Mouse (Mus musculus) midbrain, embryonic 15.5 days (tissue): ENCODE measurements around the gene Gm3164. TPM values are rescaled to one million over a fixed set of nuclear protein-coding genes. Genes with fewer than 3 reads are reported as not detected.
A peak's percentile ranks its signal among the peaks of the same experiment; 100 is the strongest.
"Not testable (repeated sequence)": the region's sequence is repeated elsewhere in the genome, so short reads cannot be mapped to it uniquely, and the experiment has no call there.

ENCODE experiments used
- ATAC-seq: fragments of 200-750 bp; cut with Nextera tagmentation; replicated peaks from 2 replicates; pipeline ENCODE4 v1.8.0; 2017; ENCODE audit warnings: moderate TSS enrichment
- H3K27ac ChIP-seq: fragments of 300-500 bp; sonication (generic); 2 replicates; pipeline ENCODE4 v1.5.1; 2015; ENCODE audit warnings: mild to moderate bottlenecking, inconsistent platforms
- H3K27me3 ChIP-seq: fragments of 300-500 bp; sonication (generic); replicated peaks from 2 replicates; pipeline ENCODE4 v1.6.1; 2015; ENCODE audit warnings: inconsistent platforms
- H3K36me3 ChIP-seq: fragments of 300-500 bp; sonication (generic); replicated peaks from 2 replicates; pipeline ENCODE4 v1.6.1; 2015; ENCODE audit warnings: inconsistent platforms
- H3K4me1 ChIP-seq: fragments of 300-500 bp; sonication (generic); 2 replicates; pipeline ENCODE4 v1.6.1; 2015; ENCODE audit warnings: inconsistent platforms
- H3K4me2 ChIP-seq: fragments of 300-500 bp; sonication (generic); 2 replicates; pipeline ENCODE4 v1.6.1; 2015; ENCODE audit warnings: inconsistent platforms, mild to moderate bottlenecking, moderate library complexity
- H3K4me3 ChIP-seq: fragments of 300-500 bp; sonication (generic); 2 replicates; pipeline ENCODE4 v1.5.1; 2015; ENCODE audit warnings: mild to moderate bottlenecking, inconsistent platforms
- H3K9ac ChIP-seq: fragments of 300-500 bp; sonication (generic); 2 replicates; pipeline ENCODE4 v1.6.1; 2015; ENCODE audit warnings: mild to moderate bottlenecking, inconsistent platforms
- H3K9me3 ChIP-seq: fragments of 300-500 bp; sonication (generic); 2 replicates; pipeline ENCODE4 v1.6.1; 2016; ENCODE audit warnings: inconsistent platforms
- WGBS: fragments of 180-500 bp; shearing (Covaris S2); methylation state at CpG from one replicate; pipeline ENCODE4 v1.1.7; 2015; ENCODE audit warnings: mixed read lengths; 5-methylcytosine and 5-hydroxymethylcytosine counted together
- polyA plus RNA-seq: library from polyadenylated mRNA; unstranded; fragments of >200 nt; fragmentation: Nextera tagmentation; extraction: Ambion mirVana; gene quantifications from 2 replicates; pipeline ENCODE4 v1.2.1, GENCODE M21; 2015

Gene Gm3164
- 4.5 and 5.6 TPM in 2 replicates for polyA plus RNA-seq

DNA sequence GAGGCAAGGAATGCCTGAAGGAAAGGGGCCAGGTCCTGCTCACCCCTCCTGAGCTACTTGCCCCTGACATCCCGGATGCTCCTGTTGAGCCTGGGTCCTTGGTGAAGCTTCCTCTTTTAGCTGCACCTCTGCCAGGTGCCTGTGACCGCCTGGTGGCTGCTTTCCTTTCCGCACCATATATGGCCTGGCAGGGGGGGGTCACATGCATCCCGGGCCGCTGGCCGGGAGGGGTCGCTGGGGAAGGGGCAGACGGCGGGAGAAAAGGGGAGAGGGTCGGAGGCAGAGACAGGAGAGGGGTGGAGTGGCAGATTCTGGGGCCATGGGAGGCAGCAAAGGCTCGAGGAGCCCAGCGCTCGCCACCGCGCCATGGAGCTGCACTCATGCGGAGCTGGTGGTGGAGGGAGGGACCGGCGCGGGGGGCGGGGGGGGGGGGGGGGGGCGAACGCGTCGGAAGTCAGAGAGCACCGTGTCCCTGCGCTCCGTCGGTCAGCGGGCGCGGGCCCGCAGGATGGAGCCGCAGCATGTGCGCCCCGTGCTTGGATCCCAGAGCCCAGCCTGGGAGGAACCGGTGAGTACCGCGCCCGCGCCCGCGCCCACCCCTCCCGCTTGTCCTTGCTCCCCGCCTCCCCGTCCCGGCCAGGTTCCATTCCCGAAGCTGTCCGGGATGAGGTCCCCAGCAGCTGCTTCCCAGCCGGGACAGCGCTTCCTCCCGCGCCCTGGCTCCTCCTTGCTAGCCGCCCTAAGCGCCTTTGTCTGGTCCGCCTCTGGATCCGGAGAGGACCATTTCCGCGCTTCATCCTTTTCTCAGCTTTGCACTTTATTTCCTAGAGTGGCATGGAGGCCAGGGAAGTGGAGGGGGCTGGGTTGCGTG is at the start of gene Gm3164:
Gene Gm3164, plus strand, starts transcription at position 484 of the 871 bp plus-strand sequence.
- Histone ChIP-seq H3K4me2 (peak within 1 kb of the TSS; percentile 58), H3K4me3 (peak within 1 kb of the TSS; percentile 51), H3K9ac (peak within 1 kb of the TSS; percentile 60)
- not testable (repeated sequence) for H3K9me3 ChIP-seq, H3K4me1 ChIP-seq, H3K27me3 ChIP-seq, H3K27ac ChIP-seq, H3K36me3 ChIP-seq
- ATAC-seq, result peak; percentile 83
- 1% methylated on average over 44 of the region's 59 CpGs for WGBS

GRCm38 (mm10) chr14:4368991-4369390 is 46.3 kb upstream of the Gm3164 start:
- H3K9ac ChIP-seq, H3K9me3 ChIP-seq, H3K4me2 ChIP-seq, ATAC-seq, H3K36me3 ChIP-seq, H3K27ac ChIP-seq, H3K4me1 ChIP-seq, H3K27me3 ChIP-seq, H3K4me3 ChIP-seq: not testable (repeated sequence)
- WGBS, result 96% methylated on average over 3 of the region's 3 CpGs

DNA sequence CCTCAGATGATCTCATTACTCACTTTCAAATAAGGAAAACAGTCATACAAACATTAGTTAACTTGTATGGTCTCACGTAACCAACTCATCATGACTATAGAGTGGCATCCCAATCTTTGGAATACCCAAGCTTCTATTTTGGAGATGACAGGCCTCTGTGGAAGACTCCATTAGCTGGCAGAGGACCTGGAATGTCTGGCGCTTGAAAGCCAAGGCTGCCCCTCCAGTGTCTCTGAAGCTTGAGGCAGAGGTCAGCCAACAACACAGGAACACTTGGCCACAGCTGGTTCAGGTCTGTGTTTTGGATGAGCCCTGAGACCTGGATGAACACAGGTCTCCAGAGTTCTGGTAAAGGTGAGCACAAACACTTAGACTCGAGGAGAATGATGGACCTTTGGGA is 45.6 kb upstream of the Gm3164 start:
- 80% methylated on average over 3 of the region's 3 CpGs for whole genome bisulfite sequencing

DNA sequence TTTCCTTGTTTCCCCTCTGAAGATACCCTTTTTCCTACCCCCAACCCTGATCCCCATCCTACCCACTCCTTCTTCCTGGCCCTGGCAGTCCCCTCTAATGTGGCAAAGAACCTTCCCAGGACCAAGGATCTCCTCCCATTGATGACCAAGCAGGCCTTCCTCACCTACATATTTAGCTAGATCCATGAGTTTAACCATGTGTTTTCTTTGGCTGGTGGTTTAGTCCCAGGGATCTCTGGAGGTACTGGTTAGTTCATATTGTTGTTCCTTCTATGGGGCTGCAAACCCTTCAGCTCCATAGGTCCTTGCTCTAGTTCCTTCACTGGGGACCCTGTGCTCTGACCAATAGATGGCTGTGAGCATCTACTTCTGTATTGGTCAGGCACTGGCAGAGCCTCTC is 37.4 kb upstream of the Gm3164 start:
- H3K36me3 ChIP-seq, H3K9ac ChIP-seq, H3K4me1 ChIP-seq, H3K9me3 ChIP-seq, H3K4me3 ChIP-seq, ATAC-seq, H3K4me2 ChIP-seq, H3K27me3 ChIP-seq, H3K27ac ChIP-seq: not testable (repeated sequence)

More for the DNA sequence above, 45.6 kb upstream of the Gm3164 start:
- not testable (repeated sequence) for H3K36me3 ChIP-seq, H3K4me3 ChIP-seq, H3K4me2 ChIP-seq, H3K9me3 ChIP-seq, H3K27ac ChIP-seq, ATAC-seq, H3K4me1 ChIP-seq, H3K27me3 ChIP-seq, H3K9ac ChIP-seq

GRCm38 (mm10) chr14:4385606-4386005 is 29.6 kb upstream of the Gm3164 start:
- H3K9me3 ChIP-seq, H3K36me3 ChIP-seq, H3K9ac ChIP-seq: not testable (repeated sequence)

GRCm38 (mm10) chr14:4392841-4393530 is 22.3 kb upstream of the Gm3164 start:
- not testable (repeated sequence) for ATAC-seq
- WGBS, result 87% methylated on average over 4 of the region's 6 CpGs

More at GRCm38 (mm10) chr14:4385606-4386005, 29.6 kb upstream of the Gm3164 start:
- H3K4me1 ChIP-seq, H3K4me3 ChIP-seq, H3K4me2 ChIP-seq, H3K27ac ChIP-seq, H3K27me3 ChIP-seq, ATAC-seq: not testable (repeated sequence)

GRCm38 (mm10) chr14:4397226-4397625 is 18.0 kb upstream of the Gm3164 start, which contains the start of gene Gm3159:
Gm3159 (plus strand) TSS chr14:4397526.
- not testable (repeated sequence) for H3K9ac ChIP-seq, H3K36me3 ChIP-seq, H3K4me3 ChIP-seq, H3K4me2 ChIP-seq, ATAC-seq, H3K27me3 ChIP-seq, H3K27ac ChIP-seq, H3K9me3 ChIP-seq, H3K4me1 ChIP-seq
- 53% methylated on average over 3 of the region's 3 CpGs for WGBS

More at GRCm38 (mm10) chr14:4392841-4393530, 22.3 kb upstream of the Gm3164 start:
- H3K9ac ChIP-seq, H3K4me1 ChIP-seq, H3K27ac ChIP-seq, H3K9me3 ChIP-seq, H3K4me2 ChIP-seq, H3K36me3 ChIP-seq, H3K4me3 ChIP-seq, H3K27me3 ChIP-seq: not testable (repeated sequence)

- not testable (repeated sequence) for H3K36me3 ChIP-seq, H3K9ac ChIP-seq, ATAC-seq, H3K27ac ChIP-seq, H3K4me1 ChIP-seq, H3K4me3 ChIP-seq, H3K27me3 ChIP-seq, H3K4me2 ChIP-seq, H3K9me3 ChIP-seq
Observed at GRCm38 (mm10) chr14:4398624-4399023, 16.6 kb upstream of the Gm3164 start.

GRCm38 (mm10) chr14:4400115-4400789 is 15.0 kb upstream of the Gm3164 start:
- H3K9me3 ChIP-seq, H3K4me1 ChIP-seq, H3K36me3 ChIP-seq, H3K27me3 ChIP-seq, H3K27ac ChIP-seq, H3K4me2 ChIP-seq, ATAC-seq, H3K4me3 ChIP-seq, H3K9ac ChIP-seq: not testable (repeated sequence)
- WGBS, result 95% methylated on average over 5 of the region's 5 CpGs

DNA sequence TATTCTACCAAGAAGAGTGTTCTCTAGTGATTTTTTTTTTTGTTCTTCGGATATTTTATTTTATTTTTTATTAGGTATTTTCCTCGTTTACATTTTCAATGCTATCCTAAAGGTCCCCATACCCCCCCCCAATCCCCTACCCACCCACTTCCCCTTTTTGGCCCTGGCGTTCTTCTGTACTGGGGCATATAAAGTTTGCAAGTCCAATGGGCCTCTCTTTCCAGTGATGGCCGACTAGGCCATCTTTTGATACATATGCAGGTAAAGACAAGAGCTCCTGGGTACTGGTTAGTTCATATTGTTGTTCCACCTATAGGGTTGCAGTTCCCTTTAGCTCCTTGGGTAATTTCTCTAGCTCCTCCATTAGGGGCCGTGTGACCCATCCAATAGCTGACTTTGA is 14.0 kb upstream of the Gm3164 start:
- H3K27ac ChIP-seq, ATAC-seq, H3K9ac ChIP-seq, H3K27me3 ChIP-seq, H3K4me1 ChIP-seq, H3K4me2 ChIP-seq, H3K36me3 ChIP-seq, H3K4me3 ChIP-seq, H3K9me3 ChIP-seq: not testable (repeated sequence)
- 82% methylated on average over 5 of the region's 5 CpGs for WGBS

GRCm38 (mm10) chr14:4403840-4404239 is 11.4 kb upstream of the Gm3164 start:
- not testable (repeated sequence) for ATAC-seq, H3K9ac ChIP-seq

DNA sequence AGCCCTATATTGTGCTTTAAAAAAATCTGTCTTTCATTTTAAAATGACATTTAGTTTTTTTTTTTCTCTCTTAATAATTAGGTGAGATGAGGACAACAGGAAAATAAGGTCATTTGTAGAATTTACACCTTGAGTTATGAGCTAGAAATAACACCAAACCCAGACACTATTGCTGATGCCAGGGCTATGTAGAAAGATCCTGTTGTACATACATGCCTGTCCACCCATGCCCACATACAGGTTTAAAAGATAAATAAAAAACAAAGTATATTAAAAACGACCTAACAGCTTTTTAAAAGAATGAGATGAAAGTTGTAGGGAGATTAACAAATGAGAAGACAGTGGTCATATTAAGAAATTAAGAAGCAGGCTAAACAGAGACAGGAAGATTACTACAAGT is 5.3 kb upstream of the Gm3164 start:
- not testable (repeated sequence) for H3K4me1 ChIP-seq, H3K27me3 ChIP-seq, H3K27ac ChIP-seq, H3K9ac ChIP-seq, ATAC-seq, H3K4me2 ChIP-seq, H3K9me3 ChIP-seq, H3K4me3 ChIP-seq, H3K36me3 ChIP-seq
- 57% methylated on average over 1 of the region's 1 CpGs for WGBS

More at GRCm38 (mm10) chr14:4403840-4404239, 11.4 kb upstream of the Gm3164 start:
- not testable (repeated sequence) for H3K36me3 ChIP-seq, H3K4me1 ChIP-seq, H3K9me3 ChIP-seq, H3K27ac ChIP-seq, H3K4me2 ChIP-seq, H3K27me3 ChIP-seq, H3K4me3 ChIP-seq
